Mouse (Mus musculus): ENCODE measurements at regions not wholly inside any gene's neighbourhood (a gene's known extent, or its start where the extent isn't known, plus 50 kb on each side); places are given as distances from the start of the nearest gene placed in this dataset.

GRCm38 (mm10) chr9:86961663-86962062 lies 53.7 kb upstream of the Ripply2 start:
- intact Hi-C loops (cut with DNase I): no loop called here
- DNase-seq: peak in 1 of 2 experiments; percentile 18

GRCm38 (mm10) chr9:86957076-86957475 lies 58.3 kb upstream of the Ripply2 start:
- intact Hi-C loops (cut with DNase I): no loop called here
- DNase-seq: no peak

GRCm38 (mm10) chr9:86955720-86956119 lies 59.6 kb upstream of the Ripply2 start:
- intact Hi-C loops (cut with DNase I): no loop called here
- DNase-seq: no peak

- peak in 1 of 2 experiments; percentile 4 for DNase-seq
Measured at GRCm38 (mm10) chr9:86951958-86952509, 63.3 kb upstream of the Ripply2 start.

GRCm38 (mm10) chr9:86949885-86950284 lies 65.5 kb upstream of the Ripply2 start:
- intact Hi-C loops (cut with DNase I): no loop called here
- no peak for DNase-seq

More at GRCm38 (mm10) chr9:86951958-86952509, 63.3 kb upstream of the Ripply2 start:
- intact Hi-C loops (cut with DNase I): no loop called here

- intact Hi-C loops (cut with DNase I): no loop called here
- DNase-seq: no peak
Measured at GRCm38 (mm10) chr9:86931196-86931595, 50.7 kb upstream of the Snap91 start.
